Mouse (Mus musculus): ENCODE data around the gene Smox. TPM values are rescaled to one million over a fixed set of nuclear protein-coding genes. Genes with fewer than 3 reads are reported as not detected.

Smox gene
- polyA plus RNA-seq, 1 experiment from 2014 or later: 63.3 TPM

- Histone ChIP-seq H3K4me1 (peaks cover 23% of the 10 kb centered on the region), H3K9me3 (no peaks in the 10 kb centered on the region), H3K4me3 (peak overlapping the region; percentile 42), H3K27me3 (peaks cover 63% of the 10 kb centered on the region), H3K4me2 (replicated peaks) (peak overlapping the region; percentile 77), H3K36me3 (no peaks in the 10 kb centered on the region), H3K27ac (replicated peaks) (no peak overlapping the region), H3K9ac (replicated peaks) (peak overlapping the region; percentile 16)
- ATAC-seq (replicated peaks): peak; percentile 65
- WGBS: under 1% methylated on average over 22 of the region's 30 CpGs
Observed at GRCm38 (mm10) chr2:131562586-131563122, 71.4 kb downstream of the Smox start.

Other genes with a start within 250 kb of the Smox start
- 36.4 and 37.0 TPM in 2 replicates for gene Pank2, start 229.0 kb upstream of the Smox start, polyA plus RNA-seq (2015; fragmentation: Nextera tagmentation; extraction: Ambion mirVana)
- gene Rnf24, start 138.6 kb upstream of the Smox start, polyA plus RNA-seq (2015; fragmentation: Nextera tagmentation; extraction: Ambion mirVana): 20.5 and 20.6 TPM in 2 replicates
- gene Adra1d, start 70.8 kb downstream of the Smox start, polyA plus RNA-seq (2015; fragmentation: Nextera tagmentation; extraction: Ambion mirVana): 0.09 and 0.11 TPM in 2 replicates

Measured in forebrain, embryonic 15.5 days (tissue).